Mouse (Mus musculus): ENCODE results near the gene Brd9. TPM values are rescaled to one million over a fixed set of nuclear protein-coding genes. Genes with fewer than 3 reads are reported as not detected.

Gene Brd9
- 45.0 and 46.4 TPM in 2 replicates for polyA plus RNA-seq (2014; fragmentation: Nextera tagmentation; extraction: Ambion mirVana)

DNA sequence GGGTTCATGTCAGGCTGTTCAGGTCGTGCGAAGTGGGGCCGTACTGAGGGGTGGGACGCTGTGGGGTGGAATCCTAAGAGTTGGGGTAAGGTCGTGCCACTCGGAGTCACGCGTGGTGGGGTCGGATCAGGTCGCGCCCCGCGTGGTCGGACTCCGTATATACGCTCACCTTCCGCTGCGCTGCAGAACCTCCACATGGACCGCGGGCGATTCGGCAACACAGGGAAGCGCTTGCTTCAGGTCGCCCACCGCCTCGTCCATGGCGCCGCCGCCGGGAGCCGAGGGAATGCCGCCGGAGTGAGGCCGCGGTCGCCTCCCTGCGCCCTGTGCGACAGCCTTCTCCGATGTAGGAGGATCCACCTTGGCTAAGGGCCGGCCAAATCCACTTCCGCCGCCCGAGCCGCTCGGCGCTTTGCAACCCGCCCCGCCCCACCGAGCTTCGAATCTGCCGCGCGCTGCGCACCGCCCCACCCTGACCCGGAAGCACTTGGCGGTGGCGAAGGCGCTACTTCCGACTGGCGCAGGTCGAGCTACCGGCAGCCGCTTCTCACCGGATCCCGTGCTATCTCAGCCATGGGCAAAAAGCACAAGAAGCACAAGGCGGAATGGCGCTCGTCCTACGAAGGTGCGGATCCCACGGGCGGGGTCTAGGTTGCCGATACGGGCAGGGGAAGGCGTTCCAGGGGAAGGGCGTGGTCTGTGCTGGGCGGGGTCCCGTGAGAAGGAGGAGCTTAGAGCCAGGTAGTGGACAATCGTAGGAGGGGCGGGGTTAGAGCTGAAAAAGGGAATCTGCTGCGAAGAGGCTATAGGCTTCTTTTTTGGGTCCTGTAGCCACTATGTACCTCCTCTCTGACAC lies at the start of gene Brd9, which contains the start of gene Trip13:
Gene Brd9, plus strand, starts transcription at position 491 of the 856 bp plus-strand sequence.
Gene Trip13, minus strand, starts transcription at position 464 of the 856 bp plus-strand sequence.
- Histone ChIP-seq H3K4me2 (ENCODE audit: low read depth, low read length) (peak within 1 kb of the TSS; percentile 74), H3K27me3 (replicated peaks; ENCODE audit: control insufficient read depth, insufficient read depth, low read length) (no peaks in the 10 kb centered on the region), H3K4me3 (ENCODE audit: low read depth, low read length) (peak within 1 kb of the TSS; percentile 75), H3K9ac (ENCODE audit: low read depth, low read length) (peak within 1 kb of the TSS; percentile 78), H3K27ac (replicated peaks; ENCODE audit: low read depth, low read length) (peak within 1 kb of the TSS; percentile 85), H3K9me3 (ENCODE audit: control insufficient read depth, low read length) (no peaks in the 10 kb centered on the region), H3K36me3 (ENCODE audit: control insufficient read depth, insufficient read depth, low read length) (peaks cover 54% of the 10 kb centered on the region), H3K4me1 (ENCODE audit: control insufficient read depth, insufficient read depth, low read length) (peaks cover 11% of the 10 kb centered on the region)
- peak; percentile 98 for ATAC-seq (ENCODE audit: low read depth)
- under 1% methylated on average over 33 of the region's 82 CpGs for WGBS
- peak; percentile 94 for DNase-seq (ENCODE audit: low spot score)

DNA sequence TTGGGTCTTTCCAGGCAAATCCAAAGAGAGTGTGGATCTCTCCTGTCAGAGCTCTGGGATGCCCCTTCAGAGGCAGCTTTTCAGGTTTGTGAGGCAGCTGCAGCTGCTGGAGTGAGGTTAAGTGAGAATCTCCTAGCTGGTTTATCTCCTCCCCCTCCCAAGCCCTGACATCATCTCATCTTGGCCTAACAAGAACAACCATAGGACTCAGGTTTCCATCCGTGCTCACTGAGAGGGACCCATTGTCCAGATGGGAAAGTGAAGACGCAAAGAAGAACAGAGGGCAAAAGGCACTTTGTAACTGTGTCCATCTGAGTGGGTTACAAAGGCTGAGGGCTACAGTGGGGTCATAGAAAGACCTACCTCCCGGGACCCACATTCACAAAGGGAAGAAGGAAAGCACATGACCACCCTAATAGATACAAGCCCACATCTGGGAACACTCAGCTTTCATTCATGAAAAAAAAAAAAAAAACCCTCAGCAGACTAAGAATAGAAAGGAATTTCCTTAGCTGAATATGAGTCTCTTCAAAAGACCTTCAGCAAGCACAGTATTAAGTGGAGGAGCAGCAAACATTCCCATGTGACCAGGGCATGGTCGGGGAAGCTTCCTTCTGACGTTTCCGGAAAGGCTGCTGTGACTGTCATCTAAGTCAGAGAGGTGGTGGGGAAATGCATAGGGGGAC lies 45.0 kb upstream of the Brd9 start:
- H3K9me3 ChIP-seq (ENCODE audit: control insufficient read depth, low read length), result no peaks in the 10 kb centered on the region
- H3K27me3 ChIP-seq (replicated peaks; ENCODE audit: control insufficient read depth, insufficient read depth, low read length), result no peaks in the 10 kb centered on the region
- ATAC-seq (ENCODE audit: low read depth) (peak; percentile 88), DNase-seq (ENCODE audit: low spot score) (peak; percentile 79)
- H3K4me3 ChIP-seq (ENCODE audit: low read depth, low read length), result no peak overlapping the region
- WGBS, result 19% methylated on average over 6 of the region's 6 CpGs
- H3K4me2 ChIP-seq (ENCODE audit: low read depth, low read length), result peak overlapping the region; percentile 26; the same call in 1 of the 2 replicates
- H3K27ac ChIP-seq (replicated peaks; ENCODE audit: low read depth, low read length), result peak overlapping the region; percentile 78
- no peak overlapping the region for H3K9ac ChIP-seq (ENCODE audit: low read depth, low read length)
- H3K4me1 ChIP-seq (ENCODE audit: control insufficient read depth, insufficient read depth, low read length), result peaks cover 20% of the 10 kb centered on the region
- no peaks in the 10 kb centered on the region for H3K36me3 ChIP-seq (ENCODE audit: control insufficient read depth, insufficient read depth, low read length)

DNA sequence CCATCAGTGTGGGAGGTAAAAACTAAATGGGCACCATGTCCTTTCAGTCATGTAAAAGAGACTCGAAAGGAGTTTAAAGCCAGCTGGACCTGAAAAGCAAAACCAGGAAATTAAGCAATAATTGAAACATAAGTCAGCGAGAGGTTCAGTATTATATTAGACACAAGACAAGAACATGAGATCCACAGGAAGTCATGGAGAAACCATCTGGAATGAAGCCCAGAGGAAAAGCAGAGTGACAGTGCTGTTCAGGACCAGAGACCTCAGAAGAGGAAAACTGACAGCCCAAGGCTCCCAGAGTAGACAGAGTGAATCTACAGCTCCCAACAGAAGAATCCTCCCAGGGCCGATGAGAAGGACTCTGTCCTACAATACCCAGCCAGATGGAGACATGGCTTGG lies 40.0 kb upstream of the Brd9 start:
- H3K27me3 ChIP-seq (replicated peaks; ENCODE audit: control insufficient read depth, insufficient read depth, low read length), result no peaks in the 10 kb centered on the region
- ATAC-seq (ENCODE audit: low read depth), result no peak
- H3K9ac ChIP-seq (ENCODE audit: low read depth, low read length), result no peak overlapping the region
- no peak overlapping the region for H3K4me2 ChIP-seq (ENCODE audit: low read depth, low read length)
- H3K4me3 ChIP-seq (ENCODE audit: low read depth, low read length), result no peak overlapping the region
- DNase-seq (ENCODE audit: low spot score), result no peak
- no peaks in the 10 kb centered on the region for H3K9me3 ChIP-seq (ENCODE audit: control insufficient read depth, low read length)
- 73% methylated on average over 3 of the region's 3 CpGs for WGBS
- no peaks in the 10 kb centered on the region for H3K36me3 ChIP-seq (ENCODE audit: control insufficient read depth, insufficient read depth, low read length)
- no peak overlapping the region for H3K27ac ChIP-seq (replicated peaks; ENCODE audit: low read depth, low read length)
- H3K4me1 ChIP-seq (ENCODE audit: control insufficient read depth, insufficient read depth, low read length), result peaks cover 9% of the 10 kb centered on the region

DNA sequence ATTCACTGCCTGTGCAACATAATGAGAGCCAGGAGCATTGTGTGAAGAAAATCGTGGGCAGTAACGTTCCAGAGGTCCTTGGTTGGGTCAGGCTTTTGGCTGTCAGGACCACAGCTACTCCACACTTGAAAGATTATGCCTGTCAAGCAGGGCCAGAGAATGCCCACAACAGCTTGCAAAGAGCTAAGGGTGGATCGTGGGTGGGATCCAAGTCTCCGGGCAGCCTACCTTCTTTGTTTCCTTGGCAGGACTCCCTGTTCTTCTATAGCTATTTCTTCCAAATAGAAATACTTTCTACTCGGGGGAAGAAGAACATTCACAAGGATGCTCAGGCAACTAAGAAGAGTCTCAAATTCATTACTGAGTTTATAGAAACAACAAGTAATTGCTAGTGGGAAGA lies 30.5 kb upstream of the Brd9 start:
- no peak for DNase-seq (ENCODE audit: low spot score)
- Histone ChIP-seq H3K27ac (replicated peaks; ENCODE audit: low read depth, low read length) (no peak overlapping the region), H3K27me3 (replicated peaks; ENCODE audit: control insufficient read depth, insufficient read depth, low read length) (no peaks in the 10 kb centered on the region), H3K36me3 (ENCODE audit: control insufficient read depth, insufficient read depth, low read length) (peaks cover 7% of the 10 kb centered on the region; the same call in 1 of the 2 replicates), H3K9ac (ENCODE audit: low read depth, low read length) (no peak overlapping the region), H3K4me2 (ENCODE audit: low read depth, low read length) (no peak overlapping the region), H3K4me1 (ENCODE audit: control insufficient read depth, insufficient read depth, low read length) (no peaks in the 10 kb centered on the region), H3K4me3 (ENCODE audit: low read depth, low read length) (no peak overlapping the region), H3K9me3 (ENCODE audit: control insufficient read depth, low read length) (no peaks in the 10 kb centered on the region)
- 67% methylated on average over 5 of the region's 5 CpGs for WGBS
- ATAC-seq (ENCODE audit: low read depth), result no peak

- no peaks in the 10 kb centered on the region for H3K4me1 ChIP-seq (ENCODE audit: control insufficient read depth, insufficient read depth, low read length)
- no peaks in the 10 kb centered on the region for H3K27me3 ChIP-seq (replicated peaks; ENCODE audit: control insufficient read depth, insufficient read depth, low read length)
- peaks cover 12% of the 10 kb centered on the region; the same call in 1 of the 2 replicates for H3K36me3 ChIP-seq (ENCODE audit: control insufficient read depth, insufficient read depth, low read length)
- H3K4me3 ChIP-seq (ENCODE audit: low read depth, low read length), result no peak overlapping the region
- peak; percentile 61 for DNase-seq (ENCODE audit: low spot score)
- no peak overlapping the region for H3K4me2 ChIP-seq (ENCODE audit: low read depth, low read length)
- 65% methylated on average over 2 of the region's 2 CpGs for WGBS
- H3K9me3 ChIP-seq (ENCODE audit: control insufficient read depth, low read length), result no peaks in the 10 kb centered on the region
- no peak overlapping the region for H3K27ac ChIP-seq (replicated peaks; ENCODE audit: low read depth, low read length)
- H3K9ac ChIP-seq (ENCODE audit: low read depth, low read length), result no peak overlapping the region
- peak; percentile 74; the same call in 1 of the 2 replicates for ATAC-seq (ENCODE audit: low read depth)
These were observed 29.8 kb upstream of the Brd9 start for GRCm38 (mm10) chr13:73907683-73908412.

DNA sequence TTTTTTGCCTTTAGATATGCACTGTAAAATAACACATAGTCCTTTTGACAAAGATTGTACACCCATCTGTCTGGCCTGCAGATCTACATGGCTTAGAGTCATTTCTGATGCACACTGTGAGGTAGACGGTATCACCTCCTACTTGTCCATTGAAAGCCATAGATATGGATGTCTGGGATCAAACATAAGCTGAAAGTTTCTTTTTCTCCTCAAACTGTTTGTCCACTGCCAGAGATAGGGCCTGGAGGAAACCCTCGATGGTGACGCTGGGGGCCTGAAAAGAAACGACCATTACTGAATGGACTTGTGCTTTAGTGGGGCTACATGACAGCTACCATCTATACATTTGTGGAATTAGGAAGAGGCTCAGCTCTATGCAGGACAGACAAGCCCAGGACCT lies 24.5 kb upstream of the Brd9 start:
- Histone ChIP-seq H3K27me3 (replicated peaks; ENCODE audit: control insufficient read depth, insufficient read depth, low read length) (no peaks in the 10 kb centered on the region), H3K9me3 (ENCODE audit: control insufficient read depth, low read length) (no peaks in the 10 kb centered on the region), H3K4me2 (ENCODE audit: low read depth, low read length) (no peak overlapping the region), H3K4me3 (ENCODE audit: low read depth, low read length) (no peak overlapping the region), H3K4me1 (ENCODE audit: control insufficient read depth, insufficient read depth, low read length) (no peaks in the 10 kb centered on the region), H3K9ac (ENCODE audit: low read depth, low read length) (no peak overlapping the region), H3K27ac (replicated peaks; ENCODE audit: low read depth, low read length) (no peak overlapping the region), H3K36me3 (ENCODE audit: control insufficient read depth, insufficient read depth, low read length) (peaks cover 54% of the 10 kb centered on the region)
- WGBS, result 96% methylated on average over 4 of the region's 4 CpGs
- ATAC-seq (ENCODE audit: low read depth) (no peak), DNase-seq (ENCODE audit: low spot score) (no peak)

- no peak overlapping the region for H3K4me3 ChIP-seq (ENCODE audit: low read depth, low read length)
- no peak overlapping the region for H3K9ac ChIP-seq (ENCODE audit: low read depth, low read length)
- ATAC-seq (ENCODE audit: low read depth) (no peak), DNase-seq (ENCODE audit: low spot score) (no peak)
- peaks cover 6% of the 10 kb centered on the region; the same call in 1 of the 2 replicates for H3K4me1 ChIP-seq (ENCODE audit: control insufficient read depth, insufficient read depth, low read length)
- H3K9me3 ChIP-seq (ENCODE audit: control insufficient read depth, low read length), result no peaks in the 10 kb centered on the region
- H3K36me3 ChIP-seq (ENCODE audit: control insufficient read depth, insufficient read depth, low read length), result peaks cover 62% of the 10 kb centered on the region
- no peak overlapping the region for H3K4me2 ChIP-seq (ENCODE audit: low read depth, low read length)
- H3K27ac ChIP-seq (replicated peaks; ENCODE audit: low read depth, low read length), result no peak overlapping the region
- WGBS, result 91% methylated on average over 10 of the region's 10 CpGs
- no peaks in the 10 kb centered on the region for H3K27me3 ChIP-seq (replicated peaks; ENCODE audit: control insufficient read depth, insufficient read depth, low read length)
These were observed 5.4 kb upstream of the Brd9 start for GRCm38 (mm10) chr13:73932201-73932600.

GRCm38 (mm10) chr13:73936938-73937320 lies 682 bp upstream of the Brd9 start:
- peak overlapping the region; percentile 74 for H3K4me2 ChIP-seq (ENCODE audit: low read depth, low read length)
- DNase-seq (ENCODE audit: low spot score) (no peak), ATAC-seq (ENCODE audit: low read depth) (no peak; the same call in 1 of the 2 replicates)
- H3K27ac ChIP-seq (replicated peaks; ENCODE audit: low read depth, low read length), result no peak overlapping the region
- H3K9ac ChIP-seq (ENCODE audit: low read depth, low read length), result peak overlapping the region; percentile 78
- peaks cover 53% of the 10 kb centered on the region for H3K36me3 ChIP-seq (ENCODE audit: control insufficient read depth, insufficient read depth, low read length)
- H3K4me1 ChIP-seq (ENCODE audit: control insufficient read depth, insufficient read depth, low read length), result peaks cover 11% of the 10 kb centered on the region
- 11% methylated on average over 5 of the region's 5 CpGs for WGBS
- H3K4me3 ChIP-seq (ENCODE audit: low read depth, low read length), result peak overlapping the region; percentile 75
- H3K9me3 ChIP-seq (ENCODE audit: control insufficient read depth, low read length), result no peaks in the 10 kb centered on the region
- no peaks in the 10 kb centered on the region for H3K27me3 ChIP-seq (replicated peaks; ENCODE audit: control insufficient read depth, insufficient read depth, low read length)

Measured in embryonic facial prominence, embryonic 14.5 days (tissue).